Mouse (Mus musculus) activated CD4-positive, CD25-positive, alpha-beta regulatory T cell, adult 4 months (primary cell): ENCODE measurements around the gene Xpr1. TPM values are rescaled to one million over a fixed set of nuclear protein-coding genes. Genes with fewer than 3 reads are reported as not detected.

Experiments used
- ATAC-seq: one replicate; pipeline ENCODE4 v1.8.0; 2017
- polyA plus RNA-seq, 2 experiments: library from polyadenylated mRNA; unstranded; fragments of 100-300 nt; shearing (Covaris generic); gene quantifications; one replicate each; pipeline ENCODE4 v1.2.1; 2017

The Xpr1 gene
- polyA plus RNA-seq, 2 experiments from 2014 or later, result 15.5 to 16.4 TPM

DNA sequence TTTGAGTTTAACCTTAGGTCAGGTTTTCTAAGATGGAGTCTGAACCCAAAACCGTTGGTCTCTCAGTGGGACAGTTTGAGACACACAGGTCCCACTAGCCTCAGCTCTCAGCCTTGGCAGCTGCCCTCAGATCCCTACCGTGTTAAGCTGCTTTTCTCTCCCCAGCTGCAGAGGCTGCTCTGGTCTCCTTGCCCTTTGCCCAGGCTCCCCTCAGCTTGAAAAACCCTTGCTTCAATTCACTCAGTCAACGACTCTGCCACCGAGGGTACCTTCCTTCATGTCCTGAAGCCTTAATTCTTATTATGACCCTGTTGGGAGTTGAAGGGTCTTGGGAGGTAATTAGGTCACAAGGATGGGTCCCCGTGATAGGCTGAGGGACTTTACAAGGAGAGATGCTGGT is 167.3 kb downstream of the Xpr1 start:
- no peak for ATAC-seq

DNA sequence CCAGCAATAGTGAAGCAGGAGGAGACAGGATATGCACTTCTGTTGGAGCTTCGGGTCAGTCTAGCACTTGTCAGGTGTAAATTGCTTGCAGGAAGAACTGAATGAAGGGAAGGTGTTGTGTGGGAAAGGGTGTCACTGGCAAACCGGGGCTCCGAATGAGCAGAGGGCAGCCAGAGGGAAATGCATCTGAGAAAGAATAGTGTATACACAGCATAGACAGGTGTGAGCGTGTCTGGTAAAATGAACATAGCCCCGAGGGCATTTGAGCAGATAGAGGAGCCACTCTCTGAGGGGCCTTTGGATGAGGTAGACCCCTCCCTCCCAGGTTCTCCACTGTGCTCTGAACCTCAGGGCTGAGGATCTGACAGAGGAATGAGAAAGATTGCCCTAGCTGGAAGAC is 169.2 kb downstream of the Xpr1 start:
- ATAC-seq, result no peak

DNA sequence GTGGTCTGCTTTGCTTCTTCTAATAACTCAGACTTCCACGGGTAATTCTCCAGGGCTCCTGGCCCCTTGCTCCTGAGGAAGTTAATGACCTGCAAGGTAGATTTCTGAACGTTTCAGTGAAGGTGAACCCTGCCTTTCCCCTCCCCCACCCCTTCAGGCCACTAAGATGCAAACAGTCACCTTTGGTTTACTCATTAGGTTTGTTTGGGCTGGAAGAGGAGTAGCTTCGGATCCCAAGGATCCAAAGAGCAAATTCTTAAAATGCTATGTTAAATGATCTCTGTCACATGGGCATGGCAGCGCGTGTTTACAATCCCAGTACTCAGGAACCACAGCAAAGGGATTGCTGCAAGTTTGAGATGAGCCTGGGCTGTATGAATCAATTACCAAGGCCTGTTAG is 169.8 kb downstream of the Xpr1 start:
- no peak for ATAC-seq

DNA sequence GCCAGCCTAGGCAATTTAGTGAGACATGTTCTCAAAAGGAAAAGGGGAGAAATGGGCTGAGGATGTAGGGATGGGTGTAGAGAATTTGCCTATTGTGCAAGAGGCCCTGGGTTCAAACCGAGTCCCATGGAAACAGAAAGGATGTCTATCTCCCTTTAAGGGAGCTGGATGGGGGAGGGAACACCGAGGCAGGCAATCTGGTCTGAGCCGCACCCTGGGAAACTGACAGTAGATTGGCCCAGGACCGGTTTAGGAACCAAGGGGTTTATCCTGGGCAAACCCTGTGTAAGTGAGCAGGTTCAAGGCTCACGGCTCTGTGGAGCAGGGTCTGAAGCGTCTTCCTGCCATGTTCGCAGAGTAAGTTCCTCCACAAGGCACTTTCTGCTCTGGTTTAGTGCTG is 171.7 kb downstream of the Xpr1 start:
- no peak for ATAC-seq

DNA sequence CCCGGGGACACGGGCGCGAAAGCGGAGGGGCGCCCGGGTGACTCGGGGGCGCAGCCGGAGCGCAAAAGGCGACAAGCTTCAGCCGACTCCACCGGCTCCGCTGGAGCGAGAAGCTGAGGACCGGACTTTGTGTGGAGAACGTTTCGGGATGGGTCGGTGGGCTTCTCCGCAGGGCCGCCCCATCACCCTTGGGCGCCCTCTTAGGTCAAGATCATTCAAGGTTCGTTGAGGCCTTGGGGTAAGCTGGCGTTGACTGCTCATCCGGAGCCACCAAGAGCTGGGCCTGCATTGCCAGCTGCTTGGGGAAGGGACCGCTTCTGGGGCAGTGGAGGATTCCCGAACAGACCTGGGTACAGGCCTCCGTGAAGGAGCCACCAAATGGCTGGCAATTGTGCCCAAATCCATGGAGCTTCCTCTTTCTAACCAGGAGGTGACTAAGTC is 172.4 kb downstream of the Xpr1 start:
- no peak for ATAC-seq

DNA sequence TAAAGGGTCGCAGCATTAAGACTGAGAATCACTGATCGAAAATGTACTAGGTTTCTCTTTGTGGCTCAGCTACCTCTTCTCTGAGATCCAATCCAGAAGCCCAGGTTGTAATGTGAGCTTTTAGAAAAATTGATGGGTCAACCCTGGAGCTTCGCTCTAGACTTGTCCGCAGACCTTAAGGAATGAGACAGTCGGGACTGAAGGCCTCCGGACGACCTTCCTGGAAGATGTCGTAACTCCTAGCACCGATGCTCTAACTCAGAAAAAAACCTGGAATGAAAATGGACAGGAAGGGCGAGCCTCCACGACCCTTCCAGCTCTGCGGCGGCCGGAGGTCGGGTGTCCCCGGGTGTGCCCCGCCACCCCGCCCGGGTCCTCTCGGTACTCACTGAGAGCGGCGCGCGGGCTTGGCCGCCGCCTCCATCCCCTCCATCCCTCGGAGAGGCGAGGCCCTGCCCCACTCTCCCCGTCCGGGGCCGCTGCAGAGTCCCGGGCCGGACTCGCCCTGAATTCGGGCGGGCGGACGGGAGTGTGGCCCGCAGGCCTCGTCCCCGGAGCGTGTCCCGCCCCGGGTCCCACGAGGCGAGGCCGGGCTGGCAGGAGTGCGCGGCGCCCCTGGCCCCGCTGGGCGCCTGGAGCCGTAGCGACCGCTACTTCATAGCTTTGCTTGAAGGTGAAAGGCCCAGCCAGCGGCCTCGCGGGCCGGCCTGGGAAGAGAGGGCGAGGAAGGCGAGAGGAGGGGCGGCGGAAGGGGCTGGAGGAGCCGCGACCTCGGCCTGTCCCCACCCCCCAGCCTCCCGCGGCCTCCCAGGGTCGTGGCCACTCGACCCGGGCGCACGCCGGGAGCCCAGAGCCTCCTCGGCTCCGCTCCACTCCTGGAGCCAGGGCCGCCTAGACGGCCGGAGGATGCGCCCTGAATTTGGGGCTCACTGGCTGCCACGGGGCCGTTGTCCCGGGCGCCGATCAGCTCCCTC is 173.1 kb downstream of the Xpr1 start, which contains the start of gene BC034090:
TSS of gene BC034090 (minus strand) at position 648 of the 974 bp plus-strand sequence.
- ATAC-seq, result no peak

DNA sequence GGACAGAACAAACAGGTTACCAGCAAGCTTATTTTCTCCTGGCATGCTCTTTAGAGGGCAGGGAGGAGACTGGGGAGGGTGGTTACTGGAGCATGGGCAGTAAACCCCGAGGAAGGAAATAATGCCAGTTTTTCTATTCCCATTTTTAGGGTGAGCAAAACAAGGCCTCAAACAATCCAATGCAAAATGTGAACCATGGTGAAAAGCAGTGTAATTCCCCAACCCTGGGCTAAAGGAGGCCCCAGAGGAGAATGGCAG is 174.8 kb downstream of the Xpr1 start:
- no peak for ATAC-seq

DNA sequence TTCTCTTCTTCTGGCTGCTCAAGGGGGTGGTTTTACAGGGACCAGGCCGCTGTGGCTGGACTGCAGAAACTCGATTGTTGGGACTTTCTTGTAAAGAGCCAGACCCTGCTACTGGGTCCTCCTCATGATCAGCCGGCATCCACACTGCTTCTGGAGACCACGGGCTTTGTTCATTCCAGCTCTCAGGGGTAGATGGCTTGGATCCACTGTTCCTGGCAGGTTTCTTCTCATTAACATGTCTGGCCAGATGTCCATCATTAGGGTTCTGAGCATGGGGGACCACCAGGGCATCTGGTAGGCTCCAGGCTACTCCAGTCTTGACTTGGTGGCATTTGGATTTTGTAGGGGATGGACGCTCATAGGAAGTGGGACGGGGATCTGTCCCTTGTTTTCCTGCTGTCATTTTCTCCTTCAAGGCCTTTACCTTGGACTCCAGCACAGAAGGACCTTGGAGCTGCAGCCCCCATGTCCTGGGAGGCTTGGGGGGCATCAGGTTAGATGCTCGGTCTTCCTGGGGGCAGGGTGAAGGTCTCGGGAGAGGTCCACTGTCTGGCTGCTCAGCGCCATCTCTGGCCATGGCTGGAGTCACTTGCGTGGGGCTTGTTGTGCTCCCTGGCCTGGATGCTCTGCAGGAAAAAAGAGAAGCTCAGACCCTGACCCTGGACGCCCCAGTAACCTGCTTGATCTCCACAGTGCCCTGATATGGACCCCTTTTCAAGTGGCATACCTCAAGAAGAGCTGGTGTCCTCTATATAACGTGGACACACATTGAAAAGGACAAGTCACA is 175.3 kb downstream of the Xpr1 start:
- ATAC-seq, result no peak

DNA sequence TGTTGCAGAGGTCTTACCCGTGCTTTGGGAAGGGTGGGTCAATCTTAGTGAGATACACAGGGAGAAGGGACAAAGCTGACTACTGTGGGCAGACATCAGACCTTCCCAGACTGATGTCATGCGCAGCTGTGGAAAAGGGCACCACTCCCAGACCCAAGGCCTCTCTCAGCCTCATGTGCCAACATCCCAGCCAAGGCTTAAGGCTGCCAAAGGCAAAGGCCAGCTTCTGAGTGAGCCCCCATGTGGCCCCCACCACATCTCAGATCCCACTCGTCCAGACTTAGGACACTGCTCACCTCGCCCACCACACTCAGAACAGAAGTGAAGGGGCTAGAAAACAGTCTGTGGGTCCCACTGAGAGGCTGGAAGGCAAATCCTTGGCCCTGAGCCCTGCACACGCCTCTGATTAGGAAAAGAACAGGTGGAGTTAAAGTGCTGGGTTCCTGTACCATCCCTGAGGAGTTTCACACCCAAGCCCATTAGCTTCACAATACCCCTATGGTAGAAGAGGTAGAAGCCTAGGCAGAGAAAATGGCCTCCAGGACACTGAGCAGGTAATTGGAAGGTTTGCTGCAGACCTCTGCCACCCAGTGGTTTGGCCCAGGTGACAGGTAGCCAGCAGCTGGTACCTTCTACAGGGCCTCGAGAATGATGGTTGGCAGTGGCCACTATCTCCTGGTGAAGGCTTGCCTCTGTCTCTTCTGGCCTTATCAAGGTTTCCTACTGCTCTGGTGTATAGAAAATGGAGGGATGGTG is 177.1 kb downstream of the Xpr1 start:
- ATAC-seq, result no peak

DNA sequence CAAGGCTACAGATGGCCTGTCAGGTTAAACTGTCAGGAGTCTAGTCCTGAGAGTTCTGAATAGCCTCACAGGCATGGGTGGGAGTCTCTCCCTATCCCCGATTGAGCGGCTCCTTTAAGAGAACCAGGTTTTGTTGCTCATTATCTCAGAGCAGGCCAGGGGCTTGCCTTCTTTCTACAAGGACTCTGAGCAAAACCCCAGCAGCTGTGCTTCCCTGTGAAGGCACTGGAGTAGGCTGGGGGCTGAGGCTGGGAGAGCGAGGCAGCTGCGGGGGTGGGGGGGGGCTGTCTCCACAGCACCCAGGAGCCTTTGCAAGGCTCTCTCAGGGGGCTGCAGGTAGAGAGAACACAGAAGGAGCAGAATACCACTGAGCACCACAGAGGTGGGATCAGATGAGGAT is 178.0 kb downstream of the Xpr1 start:
- ATAC-seq, result no peak

DNA sequence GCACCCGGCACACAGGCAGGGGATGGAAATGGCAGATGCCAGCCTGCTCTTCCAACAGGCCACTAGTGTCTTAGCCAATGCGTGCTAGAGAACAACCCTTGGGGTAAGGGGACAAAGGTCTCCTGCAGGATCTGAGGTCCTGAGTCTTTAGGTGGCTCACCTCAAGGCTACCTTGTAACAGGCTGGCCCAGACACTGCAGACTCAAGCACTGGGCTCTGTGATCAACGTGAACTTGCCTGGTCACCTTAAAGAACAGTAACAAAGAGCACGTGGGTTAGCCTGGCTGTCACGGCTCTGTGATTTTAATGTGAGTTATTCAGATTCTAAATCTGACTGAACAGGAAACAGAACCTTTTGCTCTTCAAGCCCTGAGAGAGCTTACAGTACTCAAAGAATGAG is 179.1 kb downstream of the Xpr1 start:
- ATAC-seq, result no peak

DNA sequence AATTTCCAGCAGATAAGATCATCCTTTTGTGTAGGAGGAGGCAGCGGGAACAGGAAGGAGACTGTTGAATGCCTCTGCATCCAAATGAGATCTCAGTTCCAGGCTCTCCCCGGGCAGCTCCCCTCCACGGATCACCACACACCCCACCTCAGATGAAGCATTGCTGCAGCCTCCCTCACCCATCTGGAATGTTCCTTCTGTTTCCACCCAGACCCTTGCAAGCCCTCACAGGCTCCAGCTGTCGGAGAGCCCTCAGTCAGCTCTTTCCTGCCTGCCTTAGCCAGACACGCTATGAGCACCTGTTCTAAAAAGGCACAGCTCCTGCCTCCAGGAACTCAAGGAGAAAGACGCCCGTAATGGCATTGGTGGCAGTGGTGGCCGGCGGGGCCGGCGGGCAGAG is 179.8 kb downstream of the Xpr1 start:
- no peak for ATAC-seq

DNA sequence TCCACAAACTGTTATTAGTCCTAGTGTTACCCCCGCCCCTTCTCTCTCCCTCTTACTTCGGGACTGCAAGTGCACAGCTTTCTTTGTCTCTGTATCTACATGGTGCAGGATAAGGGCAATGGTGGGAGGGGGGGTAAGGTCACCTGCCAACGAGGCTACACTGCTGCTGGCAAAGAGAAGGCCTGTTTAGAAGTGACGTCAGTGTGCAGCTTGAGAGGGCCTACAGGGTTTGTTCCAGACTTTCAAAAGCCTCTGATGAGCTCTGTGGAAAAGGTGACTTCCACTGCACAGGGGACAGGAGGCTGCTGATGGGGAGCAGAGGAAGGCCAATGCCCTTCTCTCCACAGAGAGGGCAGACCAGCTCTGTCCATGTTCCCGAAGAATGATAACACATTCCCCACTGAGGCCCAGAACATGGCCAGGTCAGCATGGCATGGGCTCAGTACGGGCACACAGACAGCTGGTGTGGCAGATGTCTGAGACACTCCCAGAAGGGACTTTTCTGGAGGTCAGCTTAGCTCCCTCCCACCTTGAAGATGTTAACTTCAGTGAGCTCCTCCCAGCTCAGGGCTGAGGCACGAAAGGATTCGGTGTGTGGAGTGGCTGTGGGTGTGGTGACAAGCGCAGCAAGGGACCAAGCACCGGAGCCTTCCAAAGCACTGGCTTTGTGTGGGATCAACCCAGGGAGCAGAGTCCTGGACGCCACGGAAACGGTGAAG is 180.8 kb downstream of the Xpr1 start:
- no peak for ATAC-seq

DNA sequence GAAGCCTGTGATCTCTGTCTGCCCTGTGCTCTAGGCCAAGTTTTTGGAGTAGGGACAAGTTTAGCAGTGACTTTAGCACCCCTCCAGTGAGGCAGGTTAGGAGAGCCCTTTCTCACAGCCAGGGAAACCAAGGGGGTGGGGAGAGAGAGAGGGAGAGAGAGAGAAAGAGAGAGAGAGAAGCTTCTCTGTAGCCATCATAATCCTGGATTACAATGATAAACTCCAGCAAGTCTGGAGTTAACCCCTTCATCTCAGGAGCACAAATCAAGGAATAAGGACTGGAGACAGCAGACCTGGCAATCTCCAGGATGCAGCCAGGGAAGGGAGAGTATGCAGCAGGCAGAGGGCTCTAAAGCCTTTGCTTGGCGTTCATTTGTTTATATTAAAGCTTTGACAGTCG is 181.6 kb downstream of the Xpr1 start:
- ATAC-seq, result no peak

DNA sequence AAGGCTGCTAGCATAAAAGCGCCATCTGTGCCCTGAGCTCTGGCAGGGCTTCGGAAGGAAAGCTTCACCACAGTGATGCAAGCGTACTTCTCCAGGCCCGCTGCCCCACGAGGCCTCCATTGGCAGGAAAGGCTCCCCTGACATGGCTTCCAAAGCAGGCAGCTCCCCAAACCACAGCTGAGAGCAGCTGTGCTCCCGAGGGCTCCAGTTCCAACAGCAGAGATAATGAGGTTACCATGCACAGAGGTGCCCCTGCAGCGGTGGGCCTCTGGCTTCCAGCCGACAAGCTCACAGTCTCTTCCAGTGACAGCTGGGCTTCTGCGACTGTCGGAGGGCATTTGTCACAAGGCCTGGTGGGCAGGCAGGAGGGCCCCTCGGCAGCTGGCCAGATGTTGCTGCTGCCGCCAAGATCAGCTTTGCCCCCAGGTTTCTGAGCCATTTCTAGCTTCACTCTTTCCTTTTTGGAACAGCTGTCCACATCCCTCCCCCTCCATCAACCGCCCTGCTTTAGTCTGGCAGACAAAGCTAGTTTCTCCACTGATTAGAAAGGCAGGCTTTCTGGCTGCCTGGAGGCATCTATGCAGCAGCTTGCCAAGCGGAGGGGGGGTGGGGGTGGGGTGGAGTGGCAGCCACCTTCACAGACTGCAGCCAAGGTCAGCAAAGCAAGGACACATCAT is 183.1 kb downstream of the Xpr1 start:
- ATAC-seq, result no peak

DNA sequence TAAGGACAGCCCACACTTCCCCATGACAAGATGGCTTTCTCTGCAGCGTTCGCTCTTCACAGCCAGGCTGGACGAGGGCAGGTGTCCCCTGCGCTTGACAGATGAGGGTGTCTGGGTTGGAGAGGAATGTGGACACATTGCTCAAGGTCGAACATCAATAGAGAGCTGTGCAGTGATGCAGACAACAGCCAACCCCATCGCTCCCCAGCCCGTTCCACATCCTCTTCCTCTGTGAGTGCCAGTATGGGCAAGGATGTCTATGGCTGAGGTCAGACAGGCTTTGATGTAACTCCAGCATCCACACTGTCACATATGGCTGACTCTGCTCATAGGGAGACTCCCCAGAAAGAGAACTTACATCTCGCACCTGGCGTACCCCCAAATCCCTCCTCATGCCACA is 183.8 kb downstream of the Xpr1 start:
- ATAC-seq, result no peak

DNA sequence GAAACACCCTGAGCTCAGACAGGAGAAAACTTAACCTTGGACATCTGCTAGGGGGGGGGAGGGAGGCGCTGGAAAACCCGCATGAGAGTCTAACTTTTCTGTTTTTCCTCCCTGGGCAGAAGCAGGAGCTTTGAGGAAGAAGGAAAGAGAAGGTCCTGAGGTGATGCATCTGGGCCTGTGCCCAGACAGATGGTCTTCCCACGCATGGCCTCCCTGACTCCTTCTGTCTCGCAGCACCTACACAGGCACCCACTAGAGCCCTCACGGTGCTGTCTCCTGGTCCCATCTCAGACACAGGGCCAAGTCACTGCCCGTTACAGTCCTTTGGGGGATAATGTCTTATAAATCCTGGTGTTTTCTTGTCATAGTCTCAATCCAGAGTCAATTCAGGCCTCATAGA is 184.4 kb downstream of the Xpr1 start:
- ATAC-seq, result no peak

DNA sequence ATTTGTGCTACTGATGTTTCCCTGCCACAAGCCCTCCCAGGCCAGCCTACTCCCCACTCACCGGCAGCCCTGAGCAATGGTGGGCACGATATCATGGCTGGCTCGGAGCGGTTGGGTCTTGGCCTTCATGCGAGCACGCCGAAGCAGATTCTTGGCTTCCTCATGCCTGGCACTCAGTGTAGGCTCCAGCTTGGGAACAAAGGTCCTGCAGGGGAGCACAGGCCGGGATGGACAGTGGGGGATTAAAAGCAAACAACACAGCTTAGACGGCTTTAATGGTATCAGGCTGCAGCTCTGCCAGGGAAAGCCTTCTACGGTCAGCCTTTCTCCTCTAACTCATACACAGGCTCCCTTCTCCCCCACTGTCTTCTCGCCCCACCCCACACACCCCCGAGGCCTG is 184.8 kb downstream of the Xpr1 start:
- ATAC-seq, result no peak

DNA sequence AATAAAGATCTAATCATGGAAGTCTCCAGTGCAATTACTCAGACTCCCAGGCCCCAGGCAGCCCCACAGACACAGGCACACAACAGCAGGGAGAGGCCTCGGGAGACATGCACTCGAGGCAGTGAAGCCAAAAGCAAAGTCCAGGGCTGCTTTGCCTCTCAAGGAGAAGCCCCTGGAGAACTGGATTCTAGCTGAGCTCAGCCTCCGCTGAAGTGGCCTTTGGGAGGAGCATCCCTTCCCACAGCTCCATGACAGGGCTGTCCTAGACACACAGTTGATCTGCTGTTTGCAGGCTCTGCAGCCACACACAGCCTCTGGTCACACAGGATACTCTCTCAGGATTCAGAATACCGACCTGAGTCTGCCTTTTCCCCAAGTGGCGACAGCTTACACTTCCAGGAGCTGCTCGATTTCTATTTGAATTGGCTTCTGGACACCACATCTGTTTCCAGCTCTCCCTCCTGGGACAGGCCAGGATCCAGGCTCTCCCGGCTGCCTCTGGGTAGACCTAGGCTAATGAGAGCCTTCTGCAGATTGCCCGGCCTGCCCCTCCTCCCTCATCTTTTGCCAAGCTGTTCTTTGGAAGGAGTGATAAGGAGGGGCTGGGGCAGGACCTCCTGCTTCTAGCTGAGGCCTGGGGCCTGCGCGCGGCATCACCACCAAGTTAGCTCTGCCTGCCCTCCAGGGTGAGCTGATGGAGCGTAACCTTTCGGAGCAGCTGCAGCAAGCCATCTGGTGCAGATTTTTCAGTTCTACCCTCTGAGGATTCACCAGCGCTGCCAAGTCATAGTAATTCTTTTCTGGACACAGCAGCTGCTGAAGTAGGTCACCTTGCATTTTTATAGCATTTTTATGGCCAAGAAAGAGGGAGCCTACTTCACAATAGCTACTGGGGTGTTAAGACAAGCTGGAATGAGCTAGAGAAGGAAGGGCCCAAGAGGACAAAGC is 187.5 kb downstream of the Xpr1 start:
- no peak for ATAC-seq
